Mouse (Mus musculus) C2C12 (cell line): Measurements from ENCODE around the gene St8sia2.

Source experiments
- CTCF ChIP-seq: IDR thresholded peaks from one replicate; pipeline ENCODE4 v1.5.1; 2011; ENCODE audit not compliant: control insufficient read depth, insufficient read depth, insufficient read length
- FOSL1 ChIP-seq: IDR thresholded peaks from one replicate; pipeline ENCODE4 v1.8.0; 2011; ENCODE audit warnings: mild to moderate bottlenecking, low read length; ENCODE audit not compliant: poor library complexity, insufficient read depth, severe bottlenecking
- MYOD1 ChIP-seq: IDR thresholded peaks from one replicate; pipeline ENCODE4 v1.6.1; 2011; ENCODE audit warnings: low read depth; ENCODE audit not compliant: control insufficient read depth, insufficient read length
- USF1 ChIP-seq: IDR thresholded peaks from one replicate; pipeline ENCODE4 v1.6.1; 2011; ENCODE audit warnings: low read depth, mild to moderate bottlenecking, control low read depth, moderate library complexity

DNA sequence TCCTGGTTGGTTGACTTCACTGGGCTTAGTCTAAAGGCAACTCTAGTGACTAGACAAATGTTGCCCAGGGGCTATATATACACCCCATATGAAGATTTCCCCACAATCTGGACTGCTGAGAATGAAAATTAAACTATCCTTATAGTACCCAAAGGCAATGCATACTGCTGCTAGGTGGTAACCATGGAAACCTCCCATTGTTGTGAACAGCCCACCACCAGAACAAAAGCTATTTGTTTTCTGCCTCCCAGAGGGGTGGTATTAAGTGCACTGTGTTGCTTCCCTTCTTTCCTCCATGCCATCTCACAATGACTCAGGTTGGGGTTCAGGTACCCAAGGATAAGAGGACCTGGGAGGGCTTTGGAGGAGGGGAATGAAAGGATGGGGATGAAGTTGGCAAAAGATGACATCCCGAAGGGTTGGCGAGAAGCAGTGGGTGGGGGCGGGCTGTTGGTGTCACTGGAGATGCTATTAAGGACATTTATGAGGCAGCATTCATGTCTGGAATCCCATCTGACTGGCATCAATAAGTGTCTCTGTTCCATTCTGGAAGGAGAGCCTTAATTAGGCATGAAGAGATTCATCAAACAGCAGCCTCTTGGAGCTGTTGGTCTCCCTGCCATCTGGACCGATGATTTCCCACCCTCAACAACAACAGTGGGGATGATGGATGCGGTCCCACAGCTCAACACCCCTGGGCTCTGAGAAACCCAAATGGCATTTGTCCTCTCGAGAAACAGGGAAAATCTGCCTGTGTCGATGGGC is 75.3 kb downstream of the St8sia2 start:
- TF ChIP-seq CTCF (no peak), FOSL1 (no peak), MYOD1 (no peak), USF1 (no peak)
